Mouse (Mus musculus): Measurements from ENCODE around the gene Igfbp5. TPM values are rescaled to one million over a fixed set of nuclear protein-coding genes. Genes with fewer than 3 reads are reported as not detected.

Igfbp5 gene
- total RNA-seq, 2 experiments from 2014 or later, result 76.0 to 83.6 TPM

DNA sequence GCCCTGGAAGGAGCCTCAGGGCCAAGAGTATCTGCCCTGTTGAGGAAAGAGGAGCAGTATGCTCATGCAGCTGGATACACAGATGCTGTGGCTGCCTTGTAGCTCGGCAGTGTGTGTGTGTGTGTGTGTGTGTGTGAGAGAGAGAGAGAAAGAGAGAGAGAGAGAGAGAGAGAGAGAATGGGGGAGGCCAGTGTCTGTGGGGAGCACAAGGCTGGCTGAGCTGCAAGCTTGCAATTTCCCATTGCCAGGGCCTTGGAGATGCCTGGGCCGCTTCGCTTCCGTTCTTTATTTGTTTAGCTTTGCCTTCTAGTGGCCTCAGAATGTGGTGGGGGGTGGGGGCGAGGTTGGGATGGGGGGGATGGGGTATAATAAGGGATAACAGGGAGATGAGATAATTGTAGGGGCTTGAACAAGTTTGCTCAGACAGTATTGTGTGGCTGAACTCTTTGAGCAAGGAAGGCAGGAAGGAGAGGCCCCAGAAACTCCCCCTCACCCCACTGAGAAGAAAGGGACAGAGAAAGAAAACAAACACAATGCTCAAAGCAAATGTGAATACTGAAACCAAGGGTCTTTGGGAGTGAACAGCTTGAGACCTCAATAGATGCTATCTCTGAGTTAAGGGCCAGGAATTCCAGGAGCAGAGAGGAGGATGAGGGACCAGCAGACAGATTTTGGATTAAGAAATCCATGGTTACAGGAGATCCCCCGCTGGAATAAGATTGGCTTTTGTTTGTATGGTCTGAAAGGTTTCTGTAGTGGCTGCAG is 60.9 kb downstream of the Igfbp5 start:
- no peak for DNase-seq (ENCODE audit: low spot score in 2 of 2)

GRCm38 (mm10) chr1:72813089-72813638 is 61.5 kb downstream of the Igfbp5 start:
- DNase-seq (ENCODE audit: low spot score in 2 of 2), result no peak

GRCm38 (mm10) chr1:72811061-72811460 is 63.6 kb downstream of the Igfbp5 start:
- DNase-seq (ENCODE audit: low spot score in 2 of 2), result no peak

GRCm38 (mm10) chr1:72809951-72810675 is 64.6 kb downstream of the Igfbp5 start:
- DNase-seq (ENCODE audit: low spot score in 2 of 2), result no peak

- DNase-seq (ENCODE audit: low spot score in 2 of 2), result no peak
These were observed 65.4 kb downstream of the Igfbp5 start for GRCm38 (mm10) chr1:72809304-72809703.

Other genes starting within 250 kb of the Igfbp5 start
- not detected for gene Ankar, start 174.3 kb downstream of the Igfbp5 start, total RNA-seq (2021)
- 100 to 1,000 TPM; 607 to 734 TPM for gene Rpl37a, start 163.6 kb downstream of the Igfbp5 start, total RNA-seq (2021)
- 100 to 1,000 TPM; 106 to 129 TPM for gene Igfbp2, start 50.4 kb downstream of the Igfbp5 start, total RNA-seq (2021)
- gene Tnp1, start 141.0 kb upstream of the Igfbp5 start, total RNA-seq (2021), result not detected